Mouse (Mus musculus) limb, embryonic 14.5 days (tissue): ENCODE results near the gene Olfr76. TPM values are rescaled to one million over a fixed set of nuclear protein-coding genes. Genes with fewer than 3 reads are reported as not detected.

Experiments
- polyA plus RNA-seq, 2 experiments: library from polyadenylated mRNA; depleted of rRNA in 1 of 2; stranded (reverse) in 1 of 2; unstranded in 1 of 2; fragments of >200 nt; fragmentation: Nextera tagmentation in 1 of 2; extraction: Ambion mirVana in 1 of 2; gene quantifications; 2 replicates each; pipeline versions ENCODE4 v1.2.1 to v1.2.3; 2012 to 2014

Olfr76 gene
- polyA plus RNA-seq, 2 experiments, result not detected

Other genes with a start within 250 kb of the Olfr76 start
- 0.06 TPM in 1 of 2 replicates, not detected in the other for gene Olfr1419, start 248.1 kb downstream of the Olfr76 start, polyA plus RNA-seq (2012; rRNA removed)
- not detected in 2 replicates for gene Olfr1419, start 248.1 kb downstream of the Olfr76 start, polyA plus RNA-seq (2014; fragmentation: Nextera tagmentation; extraction: Ambion mirVana)
- gene Olfr1420, start 236.6 kb downstream of the Olfr76 start, polyA plus RNA-seq (2012; rRNA removed), result not detected in 2 replicates
- gene Olfr1420, start 236.6 kb downstream of the Olfr76 start, polyA plus RNA-seq (2014; fragmentation: Nextera tagmentation; extraction: Ambion mirVana), result not detected in 2 replicates
- gene Patl1, start 210.8 kb downstream of the Olfr76 start, polyA plus RNA-seq (2012; rRNA removed), result 38.5 and 45.1 TPM in 2 replicates
- gene Patl1, start 210.8 kb downstream of the Olfr76 start, polyA plus RNA-seq (2014; fragmentation: Nextera tagmentation; extraction: Ambion mirVana), result 18.9 and 19.6 TPM in 2 replicates
- 33.4 and 37.5 TPM in 2 replicates for gene Osbp, start 157.3 kb downstream of the Olfr76 start, polyA plus RNA-seq (2012; rRNA removed)
- 10.9 and 11.7 TPM in 2 replicates for gene Osbp, start 157.3 kb downstream of the Olfr76 start, polyA plus RNA-seq (2014; fragmentation: Nextera tagmentation; extraction: Ambion mirVana)
- not detected in 2 replicates for gene Olfr1423, start 81.9 kb downstream of the Olfr76 start, polyA plus RNA-seq (2012; rRNA removed)
- not detected in 2 replicates for gene Olfr1423, start 81.9 kb downstream of the Olfr76 start, polyA plus RNA-seq (2014; fragmentation: Nextera tagmentation; extraction: Ambion mirVana)
- gene Olfr1424, start 60.5 kb downstream of the Olfr76 start, polyA plus RNA-seq (2012; rRNA removed), result not detected in 2 replicates
- gene Olfr1424, start 60.5 kb downstream of the Olfr76 start, polyA plus RNA-seq (2014; fragmentation: Nextera tagmentation; extraction: Ambion mirVana), result not detected in 2 replicates
- gene Olfr1425, start 45.5 kb downstream of the Olfr76 start, polyA plus RNA-seq (2012; rRNA removed), result not detected in 2 replicates
- not detected in 2 replicates for gene Olfr1425, start 45.5 kb downstream of the Olfr76 start, polyA plus RNA-seq (2014; fragmentation: Nextera tagmentation; extraction: Ambion mirVana)
- not detected in 2 replicates for gene Olfr1426, start 31.2 kb downstream of the Olfr76 start, polyA plus RNA-seq (2012; rRNA removed)
- gene Olfr1426, start 31.2 kb downstream of the Olfr76 start, polyA plus RNA-seq (2014; fragmentation: Nextera tagmentation; extraction: Ambion mirVana), result not detected in 2 replicates
- gene Olfr1427, start 19.9 kb downstream of the Olfr76 start, polyA plus RNA-seq (2012; rRNA removed), result not detected in 2 replicates
- not detected in 2 replicates for gene Olfr1427, start 19.9 kb downstream of the Olfr76 start, polyA plus RNA-seq (2014; fragmentation: Nextera tagmentation; extraction: Ambion mirVana)
- not detected in 2 replicates for gene Olfr1428, start 7.3 kb downstream of the Olfr76 start, polyA plus RNA-seq (2012; rRNA removed)
- gene Olfr1428, start 7.3 kb downstream of the Olfr76 start, polyA plus RNA-seq (2014; fragmentation: Nextera tagmentation; extraction: Ambion mirVana), result not detected in 2 replicates
- not detected in 2 replicates for gene Olfr1555-ps1, start 46.9 kb upstream of the Olfr76 start, polyA plus RNA-seq (2012; rRNA removed)
- gene Olfr1555-ps1, start 46.9 kb upstream of the Olfr76 start, polyA plus RNA-seq (2014; fragmentation: Nextera tagmentation; extraction: Ambion mirVana), result not detected in 2 replicates
- not detected in 2 replicates for gene Olfr1431, start 77.4 kb upstream of the Olfr76 start, polyA plus RNA-seq (2012; rRNA removed)
- not detected in 2 replicates for gene Olfr1431, start 77.4 kb upstream of the Olfr76 start, polyA plus RNA-seq (2014; fragmentation: Nextera tagmentation; extraction: Ambion mirVana)
- gene Olfr1432, start 109.4 kb upstream of the Olfr76 start, polyA plus RNA-seq (2012; rRNA removed), result not detected in 2 replicates
- gene Olfr1432, start 109.4 kb upstream of the Olfr76 start, polyA plus RNA-seq (2014; fragmentation: Nextera tagmentation; extraction: Ambion mirVana), result not detected in 2 replicates
- gene Olfr262, start 118.5 kb upstream of the Olfr76 start, polyA plus RNA-seq (2012; rRNA removed), result not detected in 2 replicates
- not detected in 2 replicates for gene Olfr262, start 118.5 kb upstream of the Olfr76 start, polyA plus RNA-seq (2014; fragmentation: Nextera tagmentation; extraction: Ambion mirVana)
- not detected in 2 replicates for gene Olfr235, start 137.8 kb upstream of the Olfr76 start, polyA plus RNA-seq (2012; rRNA removed)
- not detected in 2 replicates for gene Olfr235, start 137.8 kb upstream of the Olfr76 start, polyA plus RNA-seq (2014; fragmentation: Nextera tagmentation; extraction: Ambion mirVana)
- gene Olfr1434, start 156.7 kb upstream of the Olfr76 start, polyA plus RNA-seq (2012; rRNA removed), result not detected in 2 replicates
- gene Olfr1434, start 156.7 kb upstream of the Olfr76 start, polyA plus RNA-seq (2014; fragmentation: Nextera tagmentation; extraction: Ambion mirVana), result not detected in 2 replicates
- not detected in 2 replicates for gene Olfr1436, start 175.9 kb upstream of the Olfr76 start, polyA plus RNA-seq (2012; rRNA removed)
- gene Olfr1436, start 175.9 kb upstream of the Olfr76 start, polyA plus RNA-seq (2014; fragmentation: Nextera tagmentation; extraction: Ambion mirVana), result not detected in 2 replicates
- gene Olfr1437, start 201.9 kb upstream of the Olfr76 start, polyA plus RNA-seq (2012; rRNA removed), result not detected in 2 replicates
- not detected in 2 replicates for gene Olfr1437, start 201.9 kb upstream of the Olfr76 start, polyA plus RNA-seq (2014; fragmentation: Nextera tagmentation; extraction: Ambion mirVana)
- not detected in 2 replicates for gene Olfr1438-ps1, start 212.7 kb upstream of the Olfr76 start, polyA plus RNA-seq (2012; rRNA removed)
- gene Olfr1438-ps1, start 212.7 kb upstream of the Olfr76 start, polyA plus RNA-seq (2014; fragmentation: Nextera tagmentation; extraction: Ambion mirVana), result not detected in 2 replicates